Mouse (Mus musculus) cerebral cortex, adult 2 months (tissue): ENCODE results near the gene Papolb.

Experiments used
- WGBS: fragments of 180-500 bp; shearing (Covaris S2); methylation state at CpG from one replicate; pipeline ENCODE4 v1.1.7; 2018; 5-methylcytosine and 5-hydroxymethylcytosine counted together

The Papolb gene

DNA sequence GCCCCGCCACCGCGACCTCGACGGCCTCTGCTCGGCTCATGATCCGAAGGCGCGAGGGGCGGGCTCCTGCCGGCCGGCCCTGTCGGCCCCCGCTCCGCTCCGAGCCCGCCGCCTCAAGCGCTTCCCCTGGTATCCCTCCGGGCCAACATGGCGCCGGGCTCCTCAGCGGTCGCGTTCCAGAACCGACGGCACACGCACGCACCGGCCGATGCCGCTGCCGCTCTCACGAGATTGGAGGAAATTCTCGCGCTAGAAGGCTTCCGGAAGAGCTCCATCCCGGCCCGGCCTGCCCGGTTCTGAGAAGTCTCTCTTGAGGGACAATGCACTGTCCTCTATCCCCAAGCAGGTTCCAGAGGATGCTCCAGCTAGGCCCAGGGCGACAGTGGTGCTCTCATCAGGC is at the start of gene Papolb:
Papolb (minus strand) TSS at position 162 of the 400 bp plus-strand sequence.
- WGBS = 40% methylated on average over 41 of the region's 41 CpGs

DNA sequence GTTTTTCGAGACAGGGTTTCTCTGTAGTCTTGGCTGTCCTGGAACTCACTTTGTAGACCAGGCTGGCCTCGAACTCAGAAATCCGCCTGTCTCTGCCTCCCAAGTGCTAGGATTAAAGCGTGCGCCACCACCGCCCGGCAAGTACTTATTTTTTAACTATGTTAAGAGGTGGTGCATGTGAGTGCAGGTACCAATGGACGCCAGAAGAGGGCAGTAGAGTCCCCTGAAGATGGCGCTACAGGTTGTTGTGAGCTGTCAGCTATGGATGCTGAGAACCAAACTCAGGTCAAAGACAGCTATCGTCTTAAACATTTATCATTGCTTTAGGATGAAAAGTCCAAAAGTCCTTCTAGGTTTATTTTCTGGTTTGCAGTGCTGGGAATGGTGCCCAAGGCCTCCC is 48.3 kb upstream of the Papolb start:
- WGBS = 87% methylated on average over 10 of the region's 10 CpGs

- WGBS = 66% methylated on average over 7 of the region's 7 CpGs
These were observed 47.0 kb upstream of the Papolb start for GRCm38 (mm10) chr5:142576832-142577231.

DNA sequence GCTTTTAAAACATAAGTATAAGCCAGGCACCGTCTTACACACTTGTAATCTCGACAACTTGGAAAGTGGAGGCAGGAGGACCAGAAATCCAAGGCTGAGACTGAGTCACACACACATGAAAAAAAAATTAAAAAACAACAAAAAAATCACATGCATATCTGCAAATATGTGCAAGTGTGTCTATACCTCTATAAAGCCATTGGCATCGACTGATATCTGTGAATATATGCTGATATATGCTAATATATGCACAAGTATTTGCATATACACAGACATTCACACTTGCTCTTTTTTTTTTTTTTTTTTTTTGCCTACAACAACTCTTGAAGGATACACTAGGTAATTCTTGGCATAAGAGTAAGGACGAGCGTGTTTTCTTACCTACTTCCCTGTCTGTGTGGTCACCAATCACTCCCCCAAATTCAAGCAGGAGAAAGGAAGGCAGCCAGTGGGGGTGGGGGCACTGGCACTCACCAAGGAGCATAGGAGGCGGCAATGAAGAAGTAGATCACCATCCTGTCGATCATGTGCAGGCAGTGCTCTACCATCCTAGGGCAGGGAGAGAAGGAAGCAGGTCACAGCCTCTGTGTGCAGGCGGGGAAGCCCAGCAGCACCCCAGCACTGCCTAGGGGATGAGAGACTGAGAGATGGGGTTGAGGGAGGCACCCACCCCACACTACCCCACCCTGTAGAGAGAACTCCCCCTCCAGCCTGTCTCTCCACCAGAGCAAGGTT is 44.6 kb upstream of the Papolb start:
- 48% methylated on average over 8 of the region's 8 CpGs for WGBS

- WGBS = 91% methylated on average over 1 of the region's 1 CpGs
These were observed 34.7 kb upstream of the Papolb start for GRCm38 (mm10) chr5:142564606-142565005.

- 66% methylated on average over 7 of the region's 7 CpGs for WGBS
These were observed 30.4 kb upstream of the Papolb start for GRCm38 (mm10) chr5:142560261-142560660.

- WGBS = 25% methylated on average over 21 of the region's 21 CpGs
These were observed 27.7 kb upstream of the Papolb start for GRCm38 (mm10) chr5:142557397-142558067.

GRCm38 (mm10) chr5:142556721-142557120 is 26.8 kb upstream of the Papolb start:
- WGBS = 64% methylated on average over 4 of the region's 4 CpGs

DNA sequence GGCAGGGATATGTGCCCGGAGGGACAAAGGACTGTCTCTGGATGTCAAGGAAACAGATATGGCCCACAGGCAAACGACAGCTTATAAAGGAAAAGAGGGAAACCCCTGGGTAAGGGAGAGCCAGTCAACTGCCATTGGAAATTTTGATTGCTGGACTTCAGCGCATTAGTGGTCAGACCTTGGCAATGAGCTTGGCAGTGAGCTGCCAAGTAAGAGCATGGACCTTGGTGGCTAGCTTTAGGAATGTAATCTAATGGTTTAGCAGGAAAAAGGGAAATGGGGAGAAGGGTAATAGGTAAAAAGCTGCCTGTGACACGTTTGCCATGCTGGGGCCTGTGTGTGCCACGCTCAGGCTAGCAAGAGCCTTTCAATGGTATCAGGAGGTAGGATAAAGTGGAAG is 26.0 kb upstream of the Papolb start:
- 85% methylated on average over 5 of the region's 5 CpGs for WGBS

DNA sequence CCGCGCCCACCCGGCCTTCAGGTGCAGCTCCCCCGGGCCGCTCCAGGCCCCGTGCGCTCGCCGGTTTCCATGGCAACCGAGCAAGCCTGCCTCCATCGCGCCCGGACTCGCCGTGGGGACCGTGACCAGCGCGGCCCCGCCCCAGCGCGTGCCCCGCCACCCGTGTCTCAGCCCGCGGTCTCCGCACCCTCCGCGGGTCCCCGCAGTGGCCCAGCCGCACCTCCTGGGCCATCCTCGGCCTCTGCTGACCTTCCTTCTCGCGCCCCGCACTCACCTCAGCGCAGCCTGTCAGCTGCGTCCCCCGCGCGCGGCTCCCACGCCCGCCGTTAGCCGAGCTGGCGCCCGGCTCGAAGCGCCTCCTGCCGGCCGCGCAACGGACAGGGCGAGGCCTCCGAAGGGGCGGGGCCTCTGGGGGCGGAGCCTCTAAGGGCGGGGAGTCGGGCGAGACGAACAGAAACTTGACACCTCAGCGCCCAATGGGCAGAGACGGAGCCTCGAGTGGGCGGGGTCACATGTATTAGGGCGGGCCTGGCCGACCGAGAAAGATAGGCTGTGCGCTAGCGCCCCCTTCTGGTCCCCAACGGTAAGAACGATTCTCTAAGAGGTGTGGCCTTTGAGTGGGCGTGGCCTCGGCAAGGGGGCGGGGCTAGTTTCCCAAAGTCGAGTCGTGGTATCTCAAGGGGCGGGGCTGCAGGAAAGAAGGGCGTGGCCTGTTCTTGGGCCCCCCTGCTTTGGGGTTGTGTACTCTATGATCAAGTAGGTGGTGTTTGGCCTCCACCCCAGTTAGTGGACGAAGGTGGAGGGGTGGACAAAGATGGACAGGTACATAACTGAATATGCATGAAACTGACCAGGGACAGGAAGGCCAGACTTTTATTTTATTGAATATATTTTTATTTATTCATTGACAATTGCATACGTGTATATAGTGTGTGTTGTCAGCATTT is 21.1 kb upstream of the Papolb start, which contains the start of gene Radil:
Radil (minus strand) TSS at position 393 of the 947 bp plus-strand sequence.
- WGBS = 3% methylated on average over 80 of the region's 80 CpGs

GRCm38 (mm10) chr5:142549961-142550705 is 20.3 kb upstream of the Papolb start:
- WGBS = 7% methylated on average over 31 of the region's 31 CpGs

DNA sequence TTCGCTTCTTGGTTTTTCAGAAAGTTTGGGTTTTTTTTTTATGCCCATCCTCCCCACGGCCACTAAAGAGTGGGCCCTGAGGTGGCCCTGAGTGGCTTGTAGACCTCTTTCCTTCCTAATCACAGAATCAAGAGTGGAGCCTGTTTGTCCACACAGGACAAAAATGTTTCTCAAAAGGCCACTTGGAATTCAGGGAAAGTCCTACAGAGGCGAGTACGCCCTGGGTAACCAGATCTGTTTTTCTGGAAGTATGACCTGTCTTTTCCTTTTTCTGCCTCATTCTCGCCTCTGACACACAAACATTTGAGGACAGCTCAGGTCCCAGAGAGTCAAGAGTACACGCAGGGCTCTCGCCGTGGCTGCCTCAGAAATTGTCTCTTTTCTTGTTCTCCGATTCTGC is 19.6 kb upstream of the Papolb start:
- 71% methylated on average over 9 of the region's 9 CpGs for WGBS

- 90% methylated on average over 3 of the region's 3 CpGs for WGBS
These were observed 17.2 kb upstream of the Papolb start for GRCm38 (mm10) chr5:142547066-142547465.

GRCm38 (mm10) chr5:142546344-142546743 is 16.5 kb upstream of the Papolb start:
- 57% methylated on average over 5 of the region's 5 CpGs for WGBS

- 87% methylated on average over 5 of the region's 5 CpGs for WGBS
These were observed 15.3 kb upstream of the Papolb start for GRCm38 (mm10) chr5:142545014-142545795.

- WGBS = 87% methylated on average over 3 of the region's 3 CpGs
These were observed 7.4 kb upstream of the Papolb start for GRCm38 (mm10) chr5:142537286-142537685.

DNA sequence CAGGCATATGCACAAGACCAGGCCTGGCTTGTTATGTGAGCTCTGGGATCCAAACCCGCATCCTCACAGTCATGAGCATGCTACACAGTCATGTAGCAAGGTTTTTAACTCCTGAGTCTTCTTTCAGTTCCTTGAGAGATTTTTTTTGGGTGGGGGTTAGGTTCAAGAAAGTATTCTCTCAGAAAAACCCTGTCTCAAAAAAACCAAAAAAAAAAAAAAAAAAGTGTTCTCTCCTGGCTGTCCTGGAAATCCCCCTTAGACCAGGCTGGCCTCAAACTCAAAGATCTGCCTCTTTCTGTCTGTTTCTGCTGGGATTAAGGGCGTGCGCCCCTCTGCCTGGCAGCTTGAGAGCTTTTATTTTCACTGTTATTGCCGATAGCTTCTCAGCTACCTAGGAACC is 5.5 kb upstream of the Papolb start:
- 88% methylated on average over 4 of the region's 4 CpGs for WGBS

DNA sequence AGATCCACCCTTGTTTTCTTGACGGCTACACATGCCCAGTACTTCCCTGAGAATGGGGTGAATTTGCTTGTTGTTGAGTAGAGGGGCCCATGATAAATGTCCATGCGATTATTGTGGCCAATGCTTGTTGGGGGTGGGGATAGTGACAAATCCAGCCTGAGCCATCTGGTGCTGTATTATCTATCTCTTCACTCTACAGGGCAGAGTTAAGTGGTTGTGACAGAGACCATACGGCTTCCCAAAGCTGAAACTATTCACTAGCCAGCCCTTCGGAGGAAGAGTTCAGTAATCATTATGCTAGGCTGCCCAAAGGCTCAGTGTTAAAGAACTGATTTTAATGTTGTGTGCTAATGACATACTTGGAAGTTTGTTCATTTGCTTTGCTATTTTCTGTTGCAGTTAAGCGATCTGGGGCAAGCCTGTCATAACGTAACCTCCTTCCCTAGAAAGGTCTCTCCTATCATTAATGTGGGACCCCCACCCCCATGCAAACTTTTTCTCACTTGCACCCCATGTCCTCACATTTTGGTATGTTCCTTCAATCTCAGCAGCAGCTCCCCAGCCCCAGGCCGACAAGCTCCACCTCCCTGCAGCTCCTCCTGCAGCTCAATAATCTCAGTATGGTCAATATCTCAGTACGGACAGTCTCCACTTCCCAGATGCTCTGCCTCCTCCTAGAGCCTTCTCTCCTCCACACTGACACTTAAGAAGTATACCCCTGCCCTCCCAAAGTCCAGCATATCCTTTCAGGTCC is 5.0 kb downstream of the Papolb start:
- WGBS = 77% methylated on average over 8 of the region's 8 CpGs

DNA sequence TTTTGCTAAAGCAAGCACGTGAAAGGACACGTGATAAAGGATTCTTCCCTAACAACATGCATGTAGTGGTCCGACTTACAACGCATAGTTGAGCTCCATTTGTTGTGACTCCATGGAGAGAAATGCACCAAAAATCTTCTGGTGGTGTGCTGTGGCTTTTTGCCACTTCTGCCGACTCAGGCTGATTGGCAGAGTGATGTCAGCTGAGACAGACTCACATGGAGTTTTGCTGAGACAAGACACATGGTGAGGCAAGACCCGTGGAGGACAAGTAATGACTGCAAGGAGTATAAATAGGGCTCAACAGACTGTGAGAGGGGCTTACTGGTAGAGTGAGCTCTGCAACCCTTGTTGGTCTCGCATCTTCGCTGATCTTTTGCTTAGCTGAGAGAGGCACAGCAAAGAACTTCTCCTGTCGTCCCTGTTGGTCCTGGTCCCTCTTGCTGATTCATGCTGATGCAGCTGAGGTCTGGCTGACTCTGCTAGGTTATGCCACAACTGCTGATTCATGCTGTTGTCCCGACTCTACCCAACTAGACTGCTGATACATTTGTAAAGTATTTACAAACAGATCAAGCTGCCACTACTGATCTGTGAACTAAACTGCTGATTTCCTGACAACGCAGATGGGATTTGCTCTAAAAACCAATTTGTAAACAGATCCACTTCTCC is 8.5 kb downstream of the Papolb start:
- 77% methylated on average over 11 of the region's 11 CpGs for WGBS
